Mouse (Mus musculus): ENCODE data around the gene Itga9. TPM values are rescaled to one million over a fixed set of nuclear protein-coding genes. Genes with fewer than 3 reads are reported as not detected.

Gene Itga9
- total and polyA plus RNA-seq, 2 experiments: 9.1 to 15.8 TPM

DNA sequence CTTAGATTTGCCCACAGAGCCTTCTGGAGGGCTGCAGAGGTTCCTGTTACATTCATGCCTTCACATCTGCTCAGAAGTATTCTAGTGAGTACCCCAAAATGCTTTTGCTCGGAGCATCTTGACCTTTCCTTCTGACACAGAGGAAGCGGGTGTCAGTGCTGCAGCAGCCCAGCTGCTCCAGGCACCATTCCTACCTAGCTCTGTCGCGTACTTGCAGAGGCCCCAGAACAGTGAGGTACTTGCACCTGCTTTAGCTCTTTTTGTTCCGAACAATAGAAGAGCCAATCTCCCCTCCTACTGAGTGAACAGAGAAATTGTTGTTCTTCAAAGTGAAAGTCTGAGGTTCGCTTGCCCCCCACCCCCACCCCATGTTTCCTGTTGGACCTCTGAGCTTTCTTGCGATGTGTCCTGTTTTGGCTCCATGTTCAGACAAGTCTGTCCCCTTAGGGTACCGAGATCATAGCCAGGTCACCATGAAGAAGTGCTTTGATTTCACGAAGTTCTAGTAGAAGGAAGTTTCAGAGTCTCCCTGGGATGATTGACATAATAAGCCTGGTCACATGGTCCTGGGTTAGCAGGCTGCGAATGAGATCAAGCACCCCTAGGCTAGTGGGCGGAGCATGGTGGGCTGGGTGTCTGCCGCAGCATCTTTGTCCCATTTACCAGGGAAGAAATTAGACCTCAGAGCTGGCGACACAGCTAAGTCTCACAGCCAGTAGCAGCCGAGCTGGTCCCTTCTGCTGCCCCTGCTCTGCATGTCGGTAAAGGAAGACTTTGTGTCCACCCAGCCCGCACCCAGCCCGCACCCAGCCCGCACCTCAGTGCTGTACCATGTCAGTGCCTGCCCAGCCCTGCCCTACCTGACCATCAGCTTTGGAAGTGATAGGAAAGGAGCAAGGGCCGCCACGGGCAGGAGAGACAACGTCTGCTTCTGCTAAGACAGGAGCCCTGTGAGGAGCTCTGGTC lies 215.0 kb downstream of the Itga9 start:
- Histone ChIP-seq H3K9ac (ENCODE audit: low read depth, low read length) (no peak overlapping the region; the same call in 1 of the 2 replicates), H3K36me3 (ENCODE audit: control insufficient read depth, insufficient read depth, low read length) (no peaks in the 10 kb centered on the region), H3K4me3 (ENCODE audit: insufficient read depth, low read depth, low read length) (no peak overlapping the region), H3K27me3 (ENCODE audit: control insufficient read depth, insufficient read depth, low read length) (0 out of 2 replicates have a peak, but pooled peaks cover 3% of the 10 kb centered on the region), H3K27ac (replicated peaks; ENCODE audit: insufficient read depth, low read depth, low read length) (no peak overlapping the region), H3K4me1 (ENCODE audit: control insufficient read depth, insufficient read depth, low read length) (no peaks in the 10 kb centered on the region), H3K79me2 (ENCODE audit: control insufficient read depth, insufficient read depth, low read length) (no peaks in the 10 kb centered on the region)
- no peak for DNase-seq (ENCODE audit: extremely low read depth, low read depth, low spot score)
- WGBS: 58% methylated on average over 21 of the region's 21 CpGs
- TF ChIP-seq CTCF (IDR thresholded peaks at IDR 0.05; ENCODE audit: low read depth, low read length) (no peak), POLR2A (IDR thresholded peaks at IDR 0.05; ENCODE audit: extremely low read depth, insufficient read depth, low read length) (no peak)

DNA sequence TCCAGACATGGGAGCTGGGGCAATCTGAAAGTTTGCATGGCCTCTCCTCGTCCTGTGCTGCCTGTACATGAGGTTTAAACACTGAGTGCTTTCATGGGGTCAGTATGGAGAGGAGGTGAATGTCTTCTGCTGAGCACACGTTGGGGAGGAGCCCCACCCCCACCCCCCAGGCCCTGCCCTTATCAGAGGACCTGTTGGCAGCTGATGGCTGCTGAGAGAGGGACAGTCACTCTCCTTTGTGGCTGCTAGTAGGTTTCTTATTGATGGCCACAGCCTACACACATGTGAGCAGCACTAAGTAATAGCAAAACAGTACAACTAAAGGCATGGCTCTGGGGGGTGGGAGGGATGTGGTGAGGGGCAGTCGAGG lies 215.7 kb downstream of the Itga9 start:
- no peaks in the 10 kb centered on the region for H3K4me1 ChIP-seq (ENCODE audit: control insufficient read depth, insufficient read depth, low read length)
- H3K4me3 ChIP-seq (ENCODE audit: insufficient read depth, low read depth, low read length): no peak overlapping the region
- H3K36me3 ChIP-seq (ENCODE audit: control insufficient read depth, insufficient read depth, low read length): no peaks in the 10 kb centered on the region
- 0 out of 2 replicates have a peak, but pooled peaks cover 3% of the 10 kb centered on the region for H3K27me3 ChIP-seq (ENCODE audit: control insufficient read depth, insufficient read depth, low read length)
- no peak overlapping the region for H3K27ac ChIP-seq (replicated peaks; ENCODE audit: insufficient read depth, low read depth, low read length)
- WGBS: 54% methylated on average over 3 of the region's 3 CpGs
- TF ChIP-seq CTCF (IDR thresholded peaks at IDR 0.05; ENCODE audit: low read depth, low read length): no peak
- no peak for TF ChIP-seq POLR2A (IDR thresholded peaks at IDR 0.05; ENCODE audit: extremely low read depth, insufficient read depth, low read length)
- H3K9ac ChIP-seq (ENCODE audit: low read depth, low read length): no peak overlapping the region; the same call in 1 of the 2 replicates
- H3K79me2 ChIP-seq (ENCODE audit: control insufficient read depth, insufficient read depth, low read length): no peaks in the 10 kb centered on the region
- no peak for DNase-seq (ENCODE audit: extremely low read depth, low read depth, low spot score)

DNA sequence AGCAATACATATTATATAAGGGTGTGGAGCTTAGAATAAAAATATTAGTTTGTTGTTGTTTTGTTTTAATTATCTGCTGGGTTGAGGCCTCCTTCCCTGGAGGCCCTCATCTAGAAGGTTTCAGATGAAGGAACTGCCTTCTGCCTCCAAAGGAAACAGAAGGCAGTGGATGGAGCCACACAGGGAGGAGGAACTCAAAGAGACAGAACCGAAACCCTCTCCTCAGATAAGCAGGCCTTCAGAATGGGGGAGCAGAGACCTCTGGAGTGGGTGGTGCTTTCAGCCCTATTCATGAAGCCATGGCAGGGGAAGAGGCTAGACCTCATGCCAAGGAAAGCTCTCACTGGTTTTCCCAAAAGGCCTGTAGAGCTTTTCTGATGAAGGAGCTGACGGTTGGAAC lies 216.1 kb downstream of the Itga9 start:
- H3K9ac ChIP-seq (ENCODE audit: low read depth, low read length): no peak overlapping the region
- 0 out of 2 replicates have a peak, but pooled peaks cover 3% of the 10 kb centered on the region for H3K27me3 ChIP-seq (ENCODE audit: control insufficient read depth, insufficient read depth, low read length)
- no peak for DNase-seq (ENCODE audit: extremely low read depth, low read depth, low spot score)
- no peak overlapping the region for H3K27ac ChIP-seq (replicated peaks; ENCODE audit: insufficient read depth, low read depth, low read length)
- no peak for TF ChIP-seq CTCF (IDR thresholded peaks at IDR 0.05; ENCODE audit: low read depth, low read length)
- TF ChIP-seq POLR2A (IDR thresholded peaks at IDR 0.05; ENCODE audit: extremely low read depth, insufficient read depth, low read length): no peak
- no peak overlapping the region for H3K4me3 ChIP-seq (ENCODE audit: insufficient read depth, low read depth, low read length)
- 83% methylated on average over 2 of the region's 2 CpGs for WGBS
- H3K4me1 ChIP-seq (ENCODE audit: control insufficient read depth, insufficient read depth, low read length): no peaks in the 10 kb centered on the region
- H3K79me2 ChIP-seq (ENCODE audit: control insufficient read depth, insufficient read depth, low read length): no peaks in the 10 kb centered on the region
- no peaks in the 10 kb centered on the region for H3K36me3 ChIP-seq (ENCODE audit: control insufficient read depth, insufficient read depth, low read length)

DNA sequence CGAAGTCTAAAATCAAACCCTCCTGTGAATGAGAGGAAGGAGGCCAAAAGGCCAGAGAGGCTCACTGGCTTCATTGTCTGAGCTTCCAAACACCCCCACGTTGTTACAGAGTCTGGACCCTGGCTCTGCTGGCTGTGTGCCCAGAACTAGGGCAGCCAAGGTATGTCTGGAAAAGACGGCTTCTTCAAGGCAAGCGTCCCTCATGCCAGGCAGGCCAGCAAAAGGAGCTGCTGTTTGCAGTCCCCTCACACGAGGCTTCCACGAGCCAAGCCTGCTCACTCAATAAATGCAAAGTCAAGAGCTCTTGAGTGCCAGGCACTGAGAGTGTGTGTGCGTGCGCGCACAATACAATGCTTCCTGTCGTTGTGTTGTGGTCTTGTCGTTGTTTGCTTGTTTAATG lies 224.6 kb downstream of the Itga9 start:
- H3K36me3 ChIP-seq (ENCODE audit: control insufficient read depth, insufficient read depth, low read length): no peaks in the 10 kb centered on the region
- H3K9ac ChIP-seq (ENCODE audit: low read depth, low read length): no peak overlapping the region
- H3K79me2 ChIP-seq (ENCODE audit: control insufficient read depth, insufficient read depth, low read length): no peaks in the 10 kb centered on the region
- H3K4me1 ChIP-seq (ENCODE audit: control insufficient read depth, insufficient read depth, low read length): no peaks in the 10 kb centered on the region; the same call in 1 of the 2 replicates
- WGBS: 58% methylated on average over 11 of the region's 11 CpGs
- no peaks in the 10 kb centered on the region for H3K27me3 ChIP-seq (ENCODE audit: control insufficient read depth, insufficient read depth, low read length)
- no peak for DNase-seq (ENCODE audit: extremely low read depth, low read depth, low spot score)
- TF ChIP-seq CTCF (IDR thresholded peaks at IDR 0.05; ENCODE audit: low read depth, low read length): no peak
- TF ChIP-seq POLR2A (IDR thresholded peaks at IDR 0.05; ENCODE audit: extremely low read depth, insufficient read depth, low read length): no peak
- H3K4me3 ChIP-seq (ENCODE audit: insufficient read depth, low read depth, low read length): no peak overlapping the region
- no peak overlapping the region; the same call in 1 of the 2 replicates for H3K27ac ChIP-seq (replicated peaks; ENCODE audit: insufficient read depth, low read depth, low read length)

DNA sequence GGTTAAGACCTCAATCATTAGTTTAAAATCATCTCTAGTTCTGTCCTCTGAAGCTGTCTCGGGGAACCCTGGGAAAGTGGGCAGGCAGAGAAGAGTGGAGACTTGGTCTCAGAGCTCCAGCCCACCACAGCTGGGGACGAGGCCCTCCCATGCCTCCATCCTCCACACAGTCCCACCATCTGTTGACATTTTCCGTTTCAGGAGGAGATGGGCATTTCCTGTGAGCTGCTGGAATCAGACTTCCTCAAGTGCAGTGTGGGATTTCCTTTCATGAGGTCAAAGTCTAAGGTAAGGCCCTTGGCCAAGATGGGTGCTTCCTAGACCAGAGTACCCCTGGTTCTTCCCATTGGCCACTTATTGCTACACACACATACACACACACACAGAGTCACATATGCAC lies 226.0 kb downstream of the Itga9 start:
- DNase-seq (ENCODE audit: extremely low read depth, low read depth, low spot score): no peak
- H3K36me3 ChIP-seq (ENCODE audit: control insufficient read depth, insufficient read depth, low read length): no peaks in the 10 kb centered on the region
- H3K27me3 ChIP-seq (ENCODE audit: control insufficient read depth, insufficient read depth, low read length): no peaks in the 10 kb centered on the region
- H3K79me2 ChIP-seq (ENCODE audit: control insufficient read depth, insufficient read depth, low read length): no peaks in the 10 kb centered on the region
- no peak overlapping the region for H3K9ac ChIP-seq (ENCODE audit: low read depth, low read length)
- whole genome bisulfite sequencing: 63% methylated on average over 3 of the region's 3 CpGs
- no peak overlapping the region for H3K27ac ChIP-seq (replicated peaks; ENCODE audit: insufficient read depth, low read depth, low read length)
- no peak overlapping the region for H3K4me3 ChIP-seq (ENCODE audit: insufficient read depth, low read depth, low read length)
- no peaks in the 10 kb centered on the region; the same call in 1 of the 2 replicates for H3K4me1 ChIP-seq (ENCODE audit: control insufficient read depth, insufficient read depth, low read length)
- TF ChIP-seq CTCF (IDR thresholded peaks at IDR 0.05; ENCODE audit: low read depth, low read length) (no peak), POLR2A (IDR thresholded peaks at IDR 0.05; ENCODE audit: extremely low read depth, insufficient read depth, low read length) (no peak)

DNA sequence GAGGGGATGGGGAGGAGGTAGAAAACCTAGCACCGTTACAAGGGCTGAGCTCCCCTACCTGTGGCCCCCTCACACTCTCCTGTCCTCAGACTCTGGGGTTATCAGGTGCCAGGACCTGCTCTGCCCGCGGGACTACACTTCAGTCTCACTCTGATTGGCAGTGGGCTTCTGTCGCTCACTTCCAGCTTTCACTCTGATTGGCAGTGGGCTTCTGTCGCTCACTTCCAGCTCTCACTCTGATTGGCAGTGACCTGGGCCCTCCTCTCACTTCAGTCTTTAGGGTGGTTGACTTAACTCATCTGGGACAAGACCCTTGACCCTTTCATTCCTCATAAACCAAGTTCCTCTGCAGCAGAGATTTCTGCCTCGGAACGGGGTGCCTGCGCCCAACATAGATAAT lies 226.9 kb downstream of the Itga9 start:
- H3K4me1 ChIP-seq (ENCODE audit: control insufficient read depth, insufficient read depth, low read length): no peaks in the 10 kb centered on the region; the same call in 1 of the 2 replicates
- no peaks in the 10 kb centered on the region for H3K27me3 ChIP-seq (ENCODE audit: control insufficient read depth, insufficient read depth, low read length)
- DNase-seq (ENCODE audit: extremely low read depth, low read depth, low spot score): no peak
- no peak overlapping the region for H3K4me3 ChIP-seq (ENCODE audit: insufficient read depth, low read depth, low read length)
- TF ChIP-seq CTCF (IDR thresholded peaks at IDR 0.05; ENCODE audit: low read depth, low read length) (no peak), POLR2A (IDR thresholded peaks at IDR 0.05; ENCODE audit: extremely low read depth, insufficient read depth, low read length) (no peak)
- 76% methylated on average over 8 of the region's 8 CpGs for WGBS
- no peaks in the 10 kb centered on the region for H3K36me3 ChIP-seq (ENCODE audit: control insufficient read depth, insufficient read depth, low read length)
- H3K27ac ChIP-seq (replicated peaks; ENCODE audit: insufficient read depth, low read depth, low read length): no peak overlapping the region
- H3K9ac ChIP-seq (ENCODE audit: low read depth, low read length): no peak overlapping the region
- H3K79me2 ChIP-seq (ENCODE audit: control insufficient read depth, insufficient read depth, low read length): no peaks in the 10 kb centered on the region

Measured in liver, adult 2 months (tissue).